Mouse (Mus musculus) heart, adult 9 months (tissue): ENCODE results near the gene Zdhhc9.

Experiments used
- DNase-seq, 2 experiments: peaks; one replicate each; pipeline ENCODE4 v3.0.0; 2022; ENCODE audit warnings: low spot score in 2 of 2

Gene Zdhhc9

GRCm38 (mm10) chrX:48170368-48170767 is 38.3 kb downstream of the Zdhhc9 start:
- DNase-seq, result no peak

- no peak for DNase-seq
These were observed 38.8 kb downstream of the Zdhhc9 start for GRCm38 (mm10) chrX:48169892-48170291.

GRCm38 (mm10) chrX:48158229-48158919 is 50.3 kb downstream of the Zdhhc9 start:
- no peak for DNase-seq

- no peak for DNase-seq
These were observed 51.3 kb downstream of the Zdhhc9 start for GRCm38 (mm10) chrX:48157396-48157795.

GRCm38 (mm10) chrX:48155489-48155888 is 53.2 kb downstream of the Zdhhc9 start:
- DNase-seq, result no peak

GRCm38 (mm10) chrX:48153949-48154348 is 54.7 kb downstream of the Zdhhc9 start:
- DNase-seq, result no peak

- DNase-seq, result no peak
These were observed 55.3 kb downstream of the Zdhhc9 start for GRCm38 (mm10) chrX:48153414-48153813.

- no peak for DNase-seq
These were observed 56.6 kb downstream of the Zdhhc9 start for GRCm38 (mm10) chrX:48152106-48152505.

GRCm38 (mm10) chrX:48147741-48148186 is 60.9 kb downstream of the Zdhhc9 start:
- no peak for DNase-seq

- DNase-seq, result no peak
These were observed 61.5 kb downstream of the Zdhhc9 start for GRCm38 (mm10) chrX:48147226-48147625.

- DNase-seq, result no peak
These were observed 62.4 kb downstream of the Zdhhc9 start, which contains the start of gene Sash3 for GRCm38 (mm10) chrX:48146262-48146661. Sash3 (plus strand) TSS chrX:48146436.

GRCm38 (mm10) chrX:48143415-48144335 is 65.0 kb downstream of the Zdhhc9 start:
- DNase-seq, result peak in 1 of 2 experiments; percentile 25

- DNase-seq, result no peak
These were observed 67.2 kb downstream of the Zdhhc9 start for GRCm38 (mm10) chrX:48141481-48141880.

GRCm38 (mm10) chrX:48140286-48140877 is 68.3 kb downstream of the Zdhhc9 start:
- DNase-seq, result no peak

GRCm38 (mm10) chrX:48139368-48140285 is 69.1 kb downstream of the Zdhhc9 start:
- DNase-seq, result no peak

- DNase-seq, result no peak
These were observed 70.0 kb downstream of the Zdhhc9 start for GRCm38 (mm10) chrX:48138539-48139275.

- no peak for DNase-seq
These were observed 70.7 kb downstream of the Zdhhc9 start for GRCm38 (mm10) chrX:48138011-48138410.

- no peak for DNase-seq
These were observed 71.7 kb downstream of the Zdhhc9 start for GRCm38 (mm10) chrX:48136935-48137334.

GRCm38 (mm10) chrX:48129167-48129566 is 79.5 kb downstream of the Zdhhc9 start:
- DNase-seq, result no peak

- no peak for DNase-seq
These were observed 81.0 kb downstream of the Zdhhc9 start for GRCm38 (mm10) chrX:48127502-48128218.
